Mouse (Mus musculus) midbrain, postnatal 0 days (tissue): Measurements from ENCODE around the gene Col18a1. TPM values are rescaled to one million over a fixed set of nuclear protein-coding genes. Genes with fewer than 3 reads are reported as not detected.
A peak's percentile ranks its signal among the peaks of the same experiment; 100 is the strongest.

Source experiments
- ATAC-seq: fragments of 200-750 bp; cut with Nextera tagmentation; 2 replicates; pipeline ENCODE4 v1.8.0; 2017; ENCODE audit warnings: moderate number of reproducible peaks, mild to moderate bottlenecking, moderate TSS enrichment, moderate library complexity; ENCODE audit not compliant: low FRiP score
- DNase-seq: peaks from one replicate; pipeline ENCODE4 v3.0.0-alpha.2; 2015; ENCODE audit warnings: low spot score
- H3K27ac ChIP-seq: fragments of 300-500 bp; sonication (generic); 2 replicates; pipeline ENCODE4 v1.5.1; 2014; ENCODE audit warnings: low read depth, mild to moderate bottlenecking, low read length, mixed read lengths
- H3K27me3 ChIP-seq: fragments of 300-500 bp; sonication (generic); 2 replicates; pipeline ENCODE4 v1.6.1; 2014; ENCODE audit warnings: low read length, control low read depth, mixed read lengths; ENCODE audit not compliant: insufficient read depth
- H3K36me3 ChIP-seq: fragments of 300-500 bp; sonication (generic); 2 replicates; pipeline ENCODE4 v1.6.1; 2014; ENCODE audit warnings: low read length, control low read depth, mixed read lengths; ENCODE audit not compliant: insufficient read depth
- H3K4me1 ChIP-seq: fragments of 300-500 bp; sonication (generic); 2 replicates; pipeline ENCODE4 v1.6.1; 2014; ENCODE audit warnings: mild to moderate bottlenecking, control low read depth, antibody characterized with exemption, low read length, mixed read lengths; ENCODE audit not compliant: insufficient read depth
- H3K4me2 ChIP-seq: fragments of 300-500 bp; sonication (generic); 2 replicates; pipeline ENCODE4 v1.6.1; 2014; ENCODE audit warnings: low read depth, mild to moderate bottlenecking, low read length, mixed read lengths; ENCODE audit not compliant: poor library complexity, severe bottlenecking
- H3K4me3 ChIP-seq: fragments of 300-500 bp; sonication (generic); 2 replicates; pipeline ENCODE4 v1.5.1; 2014; ENCODE audit warnings: low read depth, mild to moderate bottlenecking, low read length, moderate library complexity
- H3K9ac ChIP-seq: fragments of 300-500 bp; sonication (generic); replicated peaks from 2 replicates; pipeline ENCODE4 v1.6.1; 2014; ENCODE audit warnings: mild to moderate bottlenecking, low read length, moderate library complexity, mixed read lengths; ENCODE audit not compliant: poor library complexity, severe bottlenecking
- H3K9me3 ChIP-seq: fragments of 300-500 bp; sonication (generic); 2 replicates; pipeline ENCODE4 v1.6.1; 2016; ENCODE audit warnings: low read length, control low read depth
- CTCF ChIP-seq: IDR thresholded peaks from 2 replicates; pipeline ENCODE4 v1.5.1; 2016; ENCODE audit warnings: antibody characterized with exemption, mild to moderate bottlenecking
- WGBS: fragments of 180-500 bp; shearing (Covaris S2); extraction: QIAGEN DNeasy Blood & Tissue Kit; methylation state at CpG from one replicate; pipeline ENCODE4 v1.1.7; 2014; 5-methylcytosine and 5-hydroxymethylcytosine counted together
- polyA plus RNA-seq: library from polyadenylated mRNA; unstranded; fragments of >200 nt; fragmentation: Nextera tagmentation; extraction: Ambion mirVana; gene quantifications from 2 replicates; pipeline ENCODE4 v1.2.1, GENCODE M21; 2015
- total RNA-seq: library from RNA; depleted of rRNA; stranded (reverse); fragments of >200 nt; gene quantifications from 2 replicates; pipeline ENCODE4 v1.2.3, GENCODE M21; 2014

Col18a1 gene
- total and polyA plus RNA-seq, 2 experiments from 2014 or later: 15.4 to 30.3 TPM

DNA sequence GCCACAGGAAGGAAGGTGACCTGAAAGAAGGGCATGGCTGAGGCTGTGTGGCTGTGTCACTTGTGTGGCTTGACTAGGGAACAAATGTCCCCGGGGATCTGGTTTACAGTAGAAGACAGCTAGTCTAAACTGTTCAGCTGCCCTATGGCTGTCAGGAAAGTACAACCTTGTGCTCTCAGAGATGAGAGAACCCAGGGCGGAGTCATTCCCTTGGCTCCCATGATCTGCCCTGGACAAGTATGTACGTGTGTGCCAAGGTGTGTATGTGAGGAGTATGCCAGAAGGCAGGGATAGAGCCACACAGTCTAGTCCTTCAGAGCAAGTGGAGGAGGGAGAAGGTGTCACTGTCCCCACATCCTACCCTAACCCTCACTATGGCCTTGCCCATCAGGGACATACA, 44.3 kb upstream of the Col18a1 start:
- Histone ChIP-seq H3K27ac (no peak overlapping the region), H3K27me3 (no peaks in the 10 kb centered on the region), H3K4me1 (no peaks in the 10 kb centered on the region), H3K4me3 (no peak overlapping the region), H3K9ac (no peak overlapping the region), H3K9me3 (no peaks in the 10 kb centered on the region), H3K36me3 (no peaks in the 10 kb centered on the region), H3K4me2 (no peak overlapping the region)
- ATAC-seq: no peak
- DNase-seq: no peak
- WGBS: 96% methylated on average over 3 of the region's 3 CpGs
- TF ChIP-seq CTCF: no peak

DNA sequence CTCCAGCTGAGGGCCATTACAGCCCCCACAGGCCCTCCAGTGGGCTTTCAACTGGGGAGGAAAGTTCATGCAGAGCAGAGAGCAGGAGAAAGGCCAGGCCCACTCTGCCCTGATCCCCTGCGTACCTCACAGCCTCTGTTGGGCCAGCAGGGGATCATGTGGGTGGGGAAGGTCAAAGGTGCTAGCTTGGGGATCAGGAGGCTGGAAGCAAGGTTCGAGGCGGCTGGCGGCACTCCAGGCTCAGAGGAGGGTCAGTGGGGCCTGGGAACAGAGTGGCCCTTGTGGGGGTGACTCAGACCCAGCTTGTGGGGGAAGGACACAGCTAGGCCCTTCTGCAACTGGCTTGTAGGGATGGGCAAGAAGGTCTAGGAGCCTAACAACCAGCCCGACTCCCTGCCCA, 42.9 kb upstream of the Col18a1 start:
- Histone ChIP-seq H3K27ac (no peak overlapping the region), H3K9me3 (no peaks in the 10 kb centered on the region), H3K4me1 (no peaks in the 10 kb centered on the region), H3K4me3 (no peak overlapping the region), H3K36me3 (no peaks in the 10 kb centered on the region), H3K9ac (no peak overlapping the region), H3K27me3 (no peaks in the 10 kb centered on the region), H3K4me2 (no peak overlapping the region)
- TF ChIP-seq CTCF: no peak
- 54% methylated on average over 5 of the region's 5 CpGs for WGBS
- ATAC-seq: no peak
- DNase-seq: no peak

DNA sequence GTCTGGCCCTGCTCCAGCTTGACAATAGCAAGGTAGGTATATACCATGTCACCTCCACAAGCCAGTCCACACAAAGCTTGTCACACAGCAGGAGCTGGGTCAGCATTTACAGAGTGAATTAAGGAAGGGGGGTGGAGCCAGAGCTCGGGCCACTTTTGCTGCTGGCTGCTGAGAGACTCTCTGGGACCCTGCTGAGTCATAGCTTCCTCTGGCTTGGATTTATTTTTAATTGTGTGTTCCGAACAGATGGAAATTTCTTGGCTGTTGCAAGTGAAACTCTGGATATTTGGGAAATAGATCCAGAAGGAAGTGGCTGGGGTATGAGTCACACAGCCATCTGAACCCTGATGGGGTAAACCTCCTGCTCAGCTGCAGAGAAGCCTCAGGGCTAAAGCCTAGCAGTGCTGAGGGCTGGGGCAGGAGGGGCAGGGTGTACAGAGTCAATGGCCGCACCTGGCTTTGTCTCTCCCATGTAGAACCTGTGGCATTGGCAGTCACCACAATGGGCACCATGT, 40.3 kb upstream of the Col18a1 start:
- DNase-seq: peak; percentile 42
- ATAC-seq: no peak
- 42% methylated on average over 3 of the region's 3 CpGs for WGBS
- Histone ChIP-seq H3K36me3 (no peaks in the 10 kb centered on the region), H3K4me3 (no peak overlapping the region), H3K4me2 (no peak overlapping the region), H3K27ac (no peak overlapping the region), H3K9me3 (no peaks in the 10 kb centered on the region), H3K4me1 (no peaks in the 10 kb centered on the region), H3K27me3 (no peaks in the 10 kb centered on the region), H3K9ac (no peak overlapping the region)
- TF ChIP-seq CTCF: no peak

GRCm38 (mm10) chr10:77206134-77206533, 39.8 kb upstream of the Col18a1 start:
- TF ChIP-seq CTCF: no peak
- DNase-seq (no peak), ATAC-seq (no peak)
- Histone ChIP-seq H3K27ac (no peak overlapping the region), H3K4me1 (no peaks in the 10 kb centered on the region), H3K4me2 (no peak overlapping the region), H3K27me3 (no peaks in the 10 kb centered on the region), H3K9ac (no peak overlapping the region), H3K4me3 (no peak overlapping the region), H3K36me3 (no peaks in the 10 kb centered on the region), H3K9me3 (no peaks in the 10 kb centered on the region)
- 81% methylated on average over 2 of the region's 2 CpGs for WGBS

DNA sequence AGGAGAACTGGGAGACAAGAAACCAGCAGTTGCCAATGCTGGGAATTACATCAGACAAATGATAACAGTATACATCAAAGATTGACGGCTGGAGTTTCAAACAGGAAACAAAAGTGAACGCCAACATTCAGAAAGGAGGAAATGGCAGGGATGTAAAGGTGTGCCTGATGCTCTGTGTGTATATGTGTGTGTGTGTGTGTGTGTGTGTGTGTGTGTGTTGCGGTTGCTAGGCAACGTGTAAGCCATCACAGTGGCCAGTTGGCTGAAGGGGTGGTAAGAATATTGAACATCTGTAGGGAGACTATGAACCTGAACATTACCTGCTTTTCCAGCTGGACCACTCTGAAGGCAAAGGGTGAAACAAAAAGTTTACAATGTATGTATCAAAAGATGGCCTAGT, 37.6 kb upstream of the Col18a1 start:
- Histone ChIP-seq H3K36me3 (no peaks in the 10 kb centered on the region), H3K4me3 (no peak overlapping the region), H3K27ac (no peak overlapping the region), H3K4me2 (no peak overlapping the region), H3K9ac (no peak overlapping the region), H3K9me3 (no peaks in the 10 kb centered on the region), H3K27me3 (no peaks in the 10 kb centered on the region), H3K4me1 (no peaks in the 10 kb centered on the region)
- ATAC-seq (no peak), DNase-seq (no peak)
- 85% methylated on average over 4 of the region's 4 CpGs for WGBS
- no peak for TF ChIP-seq CTCF

DNA sequence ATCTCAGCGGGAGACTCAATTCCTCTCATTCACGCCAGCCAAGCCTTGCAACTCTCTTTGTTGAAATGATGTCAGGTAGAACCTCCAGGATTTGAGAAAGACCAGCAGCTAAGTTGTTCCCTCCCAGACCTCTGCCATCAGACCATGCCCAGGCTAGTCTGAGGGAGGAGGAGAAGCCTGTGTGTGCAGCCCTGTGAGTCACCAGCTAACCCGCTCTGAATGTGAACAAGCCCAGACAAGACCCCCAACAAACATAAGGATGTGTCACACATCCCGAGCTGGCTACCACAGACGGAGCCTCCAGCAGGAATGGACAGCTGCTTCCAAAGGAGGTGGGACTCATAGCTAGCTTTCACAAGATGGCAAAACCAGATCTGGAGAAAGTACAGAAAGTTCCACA, 35.6 kb upstream of the Col18a1 start:
- ATAC-seq (no peak), DNase-seq (no peak)
- H3K4me3 ChIP-seq: no peak overlapping the region
- H3K4me2 ChIP-seq: no peak overlapping the region
- 62% methylated on average over 5 of the region's 5 CpGs for WGBS
- no peak for TF ChIP-seq CTCF
- H3K9ac ChIP-seq: no peak overlapping the region
- H3K4me1 ChIP-seq: no peaks in the 10 kb centered on the region
- H3K9me3 ChIP-seq: no peaks in the 10 kb centered on the region
- H3K27me3 ChIP-seq: no peaks in the 10 kb centered on the region
- H3K27ac ChIP-seq: no peak overlapping the region
- H3K36me3 ChIP-seq: no peaks in the 10 kb centered on the region
